Mouse (Mus musculus): Measurements from ENCODE around the gene Usp6nl. TPM values are rescaled to one million over a fixed set of nuclear protein-coding genes. Genes with fewer than 3 reads are reported as not detected.
A peak's percentile ranks its signal among the peaks of the same experiment; 100 is the strongest.

Gene Usp6nl
- total RNA-seq, 1 experiment, result 9.1 TPM

DNA sequence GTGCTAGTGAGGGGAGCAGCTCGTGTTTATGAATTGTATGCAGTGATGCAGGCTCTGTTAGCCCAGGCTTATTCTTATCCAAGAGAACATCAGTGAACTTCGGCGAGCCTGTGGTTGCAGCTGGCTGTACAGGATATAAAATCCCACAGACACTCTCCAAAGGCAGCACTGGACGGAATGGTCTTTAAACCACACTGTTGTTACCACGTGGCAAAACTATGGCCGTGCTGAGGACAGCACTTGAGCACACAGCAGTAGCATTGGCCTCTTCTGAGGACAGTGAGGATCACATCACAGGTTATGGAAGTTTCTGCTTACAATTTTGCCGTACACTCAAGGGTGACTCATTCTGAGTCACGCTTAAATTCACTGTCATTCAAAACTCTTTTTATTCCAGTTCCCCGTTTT, 44.1 kb downstream of the Usp6nl start:
- Histone ChIP-seq H3K9ac (ENCODE audit: insufficient read depth, low read depth, low read length, poor library complexity, severe bottlenecking) (no peak overlapping the region), H3K9me3 (ENCODE audit: control insufficient read depth, insufficient read depth, low read depth, low read length) (no peaks in the 10 kb centered on the region), H3K36me3 (ENCODE audit: control insufficient read depth, insufficient read depth, low read length, poor library complexity, severe bottlenecking) (no peaks in the 10 kb centered on the region), H3K4me3 (ENCODE audit: insufficient read depth in 1 of 2, low read depth in 1 of 2, low read length in 2 of 2, poor library complexity in 1 of 2, severe bottlenecking in 1 of 2) (no peak overlapping the region), H3K4me1 (ENCODE audit: control insufficient read depth in 2 of 2, insufficient read depth in 2 of 2, low read length in 2 of 2, poor library complexity in 1 of 2) (peaks cover 0 to 5% of the 10 kb centered on the region in 2 experiments; a peak in 1 of 4 replicates), H3K27ac (ENCODE audit: insufficient read depth, low read depth, low read length, poor library complexity, severe bottlenecking) (no peak overlapping the region; the same call in 1 of the 2 replicates)
- in situ Hi-C loops (cut with MboI; ENCODE audit: low sequenced_read_pairs in 2 of 2, unreplicated experiment in 2 of 2), result no loop called here
- DNase-seq (ENCODE audit: low read depth, low spot score), result no peak
- TF ChIP-seq HCFC1 (IDR thresholded peaks at IDR 0.05; ENCODE audit: borderline replicate concordance, insufficient read depth, low read length) (no peak), CHD2 (IDR thresholded peaks at IDR 0.05; ENCODE audit: low read depth, low read length) (no peak), ZNF384 (IDR thresholded peaks at IDR 0.05; ENCODE audit: low read depth, low read length) (no peak), MAFK (IDR thresholded peaks at IDR 0.05; ENCODE audit: insufficient read depth, low read depth, low read length) (no peak), ZC3H11A (IDR thresholded peaks at IDR 0.05; ENCODE audit: borderline replicate concordance, low read depth, low read length) (no peak)

DNA sequence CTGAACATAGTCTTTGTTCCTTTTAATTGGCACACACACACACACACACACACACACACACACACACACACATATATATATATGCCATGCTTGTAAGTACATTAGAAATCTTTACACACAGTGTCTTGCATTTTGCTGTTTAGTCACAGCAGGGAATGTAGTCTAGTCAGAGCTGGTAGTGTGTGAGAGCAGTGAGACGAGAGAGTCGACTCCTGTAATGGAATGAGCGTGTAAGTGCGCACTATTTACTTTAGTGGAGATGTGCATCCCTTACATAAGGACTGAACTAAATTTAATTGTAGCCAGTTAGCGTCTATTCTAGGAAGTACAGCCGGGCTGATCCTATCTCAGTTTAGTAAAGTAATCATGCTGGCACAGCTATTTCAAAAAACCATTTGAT, 44.5 kb downstream of the Usp6nl start:
- TF ChIP-seq CHD2 (IDR thresholded peaks at IDR 0.05; ENCODE audit: low read depth, low read length) (no peak), MAFK (IDR thresholded peaks at IDR 0.05; ENCODE audit: insufficient read depth, low read depth, low read length) (no peak), ZNF384 (IDR thresholded peaks at IDR 0.05; ENCODE audit: low read depth, low read length) (no peak), ZC3H11A (IDR thresholded peaks at IDR 0.05; ENCODE audit: borderline replicate concordance, low read depth, low read length) (no peak)
- H3K9me3 ChIP-seq (ENCODE audit: control insufficient read depth, insufficient read depth, low read depth, low read length), result no peaks in the 10 kb centered on the region
- no peak for DNase-seq (ENCODE audit: low read depth, low spot score)
- H3K4me1 ChIP-seq (ENCODE audit: control insufficient read depth in 2 of 2, insufficient read depth in 2 of 2, low read length in 2 of 2, poor library complexity in 1 of 2), result peaks cover 0 to 5% of the 10 kb centered on the region in 2 experiments; a peak in 1 of 4 replicates
- H3K36me3 ChIP-seq (ENCODE audit: control insufficient read depth, insufficient read depth, low read length, poor library complexity, severe bottlenecking), result no peaks in the 10 kb centered on the region
- in situ Hi-C loops (cut with MboI; ENCODE audit: low sequenced_read_pairs in 2 of 2, unreplicated experiment in 2 of 2), result no loop called here
- H3K27ac ChIP-seq (ENCODE audit: insufficient read depth, low read depth, low read length, poor library complexity, severe bottlenecking), result no peak overlapping the region
- H3K4me3 ChIP-seq (ENCODE audit: insufficient read depth in 1 of 2, low read depth in 1 of 2, low read length in 2 of 2, poor library complexity in 1 of 2, severe bottlenecking in 1 of 2), result no peak overlapping the region
- no peak overlapping the region for H3K9ac ChIP-seq (ENCODE audit: insufficient read depth, low read depth, low read length, poor library complexity, severe bottlenecking)

DNA sequence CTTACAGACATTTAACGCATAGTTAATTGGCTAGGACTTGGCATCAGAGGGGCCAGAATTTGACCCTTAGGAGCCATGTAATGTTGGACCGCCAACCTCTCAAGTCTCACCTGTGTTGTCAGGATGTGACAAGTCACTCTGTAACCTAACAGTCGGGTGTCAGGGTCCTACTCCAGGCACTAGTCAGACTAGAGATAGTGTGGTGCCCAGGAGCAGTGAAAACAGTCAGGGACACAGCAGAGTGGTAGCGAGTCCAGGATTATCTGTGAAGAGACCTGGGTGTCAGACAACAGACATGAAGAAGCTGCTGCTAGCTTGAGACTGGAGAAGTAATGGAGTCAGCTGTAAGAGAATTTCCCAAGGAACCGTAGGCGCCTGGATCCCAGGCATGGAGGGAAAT, 45.0 kb downstream of the Usp6nl start:
- Histone ChIP-seq H3K36me3 (ENCODE audit: control insufficient read depth, insufficient read depth, low read length, poor library complexity, severe bottlenecking) (no peaks in the 10 kb centered on the region), H3K9me3 (ENCODE audit: control insufficient read depth, insufficient read depth, low read depth, low read length) (no peaks in the 10 kb centered on the region), H3K4me3 (ENCODE audit: insufficient read depth in 1 of 2, low read depth in 1 of 2, low read length in 2 of 2, poor library complexity in 1 of 2, severe bottlenecking in 1 of 2) (no peak overlapping the region), H3K27ac (ENCODE audit: insufficient read depth, low read depth, low read length, poor library complexity, severe bottlenecking) (no peak overlapping the region), H3K9ac (ENCODE audit: insufficient read depth, low read depth, low read length, poor library complexity, severe bottlenecking) (no peak overlapping the region), H3K4me1 (ENCODE audit: control insufficient read depth in 2 of 2, insufficient read depth in 2 of 2, low read length in 2 of 2, poor library complexity in 1 of 2) (peaks cover 0 to 5% of the 10 kb centered on the region in 2 experiments; a peak in 1 of 4 replicates)
- in situ Hi-C loops (cut with MboI; ENCODE audit: low sequenced_read_pairs in 2 of 2, unreplicated experiment in 2 of 2), result no loop called here
- TF ChIP-seq HCFC1 (IDR thresholded peaks at IDR 0.05; ENCODE audit: borderline replicate concordance, insufficient read depth, low read length), result no peak
- no peak for TF ChIP-seq ZNF384 (IDR thresholded peaks at IDR 0.05; ENCODE audit: low read depth, low read length)
- TF ChIP-seq MAFK (IDR thresholded peaks at IDR 0.05; ENCODE audit: insufficient read depth, low read depth, low read length), result no peak
- TF ChIP-seq ZC3H11A (IDR thresholded peaks at IDR 0.05; ENCODE audit: borderline replicate concordance, low read depth, low read length), result no peak
- no peak for TF ChIP-seq CHD2 (IDR thresholded peaks at IDR 0.05; ENCODE audit: low read depth, low read length)
- no peak for DNase-seq (ENCODE audit: low read depth, low spot score)

DNA sequence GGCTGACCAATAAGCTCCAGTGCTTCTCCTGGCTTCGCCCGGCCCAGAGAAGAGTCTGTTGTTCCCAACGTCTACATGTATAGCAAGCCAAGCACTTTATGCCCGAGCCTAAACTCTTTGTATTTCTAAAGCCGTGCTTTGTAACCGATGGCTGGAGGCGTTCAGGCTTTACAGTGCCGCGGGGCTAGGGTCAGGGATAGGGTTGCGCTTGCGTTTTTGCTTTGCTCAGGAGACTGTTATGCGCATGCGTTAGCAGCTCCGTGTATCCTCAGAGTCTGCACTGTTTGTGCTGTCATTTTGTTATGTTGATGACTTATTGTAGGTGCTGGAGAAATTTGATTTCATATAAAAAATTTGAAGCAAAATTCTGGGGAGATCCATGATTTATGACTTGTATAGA, 51.7 kb downstream of the Usp6nl start:
- in situ Hi-C loops (cut with MboI; ENCODE audit: low sequenced_read_pairs in 2 of 2, unreplicated experiment in 2 of 2), result no loop called here
- peak; percentile 29 for DNase-seq (ENCODE audit: low read depth, low spot score)
- peaks cover 2 to 9% of the 10 kb centered on the region in 2 experiments; a peak in 1 of 4 replicates for H3K4me1 ChIP-seq (ENCODE audit: control insufficient read depth in 2 of 2, insufficient read depth in 2 of 2, low read length in 2 of 2, poor library complexity in 1 of 2)
- H3K36me3 ChIP-seq (ENCODE audit: control insufficient read depth, insufficient read depth, low read length, poor library complexity, severe bottlenecking), result no peaks in the 10 kb centered on the region
- no peak overlapping the region for H3K9ac ChIP-seq (ENCODE audit: insufficient read depth, low read depth, low read length, poor library complexity, severe bottlenecking)
- H3K4me3 ChIP-seq (ENCODE audit: insufficient read depth in 1 of 2, low read depth in 1 of 2, low read length in 2 of 2, poor library complexity in 1 of 2, severe bottlenecking in 1 of 2), result no peak overlapping the region
- no peaks in the 10 kb centered on the region for H3K9me3 ChIP-seq (ENCODE audit: control insufficient read depth, insufficient read depth, low read depth, low read length)
- no peak for TF ChIP-seq CHD2 (IDR thresholded peaks at IDR 0.05; ENCODE audit: low read depth, low read length)
- no peak for TF ChIP-seq ZNF384 (IDR thresholded peaks at IDR 0.05; ENCODE audit: low read depth, low read length)
- no peak for TF ChIP-seq HCFC1 (IDR thresholded peaks at IDR 0.05; ENCODE audit: borderline replicate concordance, insufficient read depth, low read length)
- no peak overlapping the region for H3K27ac ChIP-seq (ENCODE audit: insufficient read depth, low read depth, low read length, poor library complexity, severe bottlenecking)

DNA sequence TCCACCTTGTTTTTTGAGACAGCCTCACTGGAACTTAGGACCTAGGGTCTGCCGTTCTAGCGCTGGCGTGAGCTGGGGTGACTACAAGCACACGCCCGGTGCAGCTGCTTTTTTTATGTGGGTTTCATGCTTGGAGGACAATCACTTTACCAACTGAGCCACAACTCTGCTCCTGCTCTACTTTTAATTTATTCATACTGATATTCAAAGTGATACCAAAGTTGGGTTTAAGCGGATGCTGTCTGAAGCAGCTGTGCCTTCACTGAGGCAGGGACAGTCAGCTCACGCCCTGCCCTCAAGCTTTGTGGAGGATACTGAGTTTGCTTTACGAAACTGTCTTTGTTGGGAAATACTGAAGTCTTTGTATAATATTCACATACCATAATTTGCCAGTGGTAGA, 53.6 kb downstream of the Usp6nl start:
- H3K27ac ChIP-seq (ENCODE audit: insufficient read depth, low read depth, low read length, poor library complexity, severe bottlenecking), result no peak overlapping the region
- no peak for TF ChIP-seq ZNF384 (IDR thresholded peaks at IDR 0.05; ENCODE audit: low read depth, low read length)
- no peak for TF ChIP-seq CHD2 (IDR thresholded peaks at IDR 0.05; ENCODE audit: low read depth, low read length)
- no peak for TF ChIP-seq HCFC1 (IDR thresholded peaks at IDR 0.05; ENCODE audit: borderline replicate concordance, insufficient read depth, low read length)
- TF ChIP-seq MAFK (IDR thresholded peaks at IDR 0.05; ENCODE audit: insufficient read depth, low read depth, low read length), result no peak
- TF ChIP-seq ZC3H11A (IDR thresholded peaks at IDR 0.05; ENCODE audit: borderline replicate concordance, low read depth, low read length), result no peak
- H3K4me3 ChIP-seq (ENCODE audit: insufficient read depth in 1 of 2, low read depth in 1 of 2, low read length in 2 of 2, poor library complexity in 1 of 2, severe bottlenecking in 1 of 2), result no peak overlapping the region
- no peak for DNase-seq (ENCODE audit: low read depth, low spot score)
- in situ Hi-C loops (cut with MboI; ENCODE audit: low sequenced_read_pairs in 2 of 2, unreplicated experiment in 2 of 2), result no loop called here
- H3K4me1 ChIP-seq (ENCODE audit: control insufficient read depth in 2 of 2, insufficient read depth in 2 of 2, low read length in 2 of 2, poor library complexity in 1 of 2), result peaks cover 2 to 13% of the 10 kb centered on the region in 2 experiments; a peak in 1 of 4 replicates
- H3K9me3 ChIP-seq (ENCODE audit: control insufficient read depth, insufficient read depth, low read depth, low read length), result no peaks in the 10 kb centered on the region
- no peak overlapping the region for H3K9ac ChIP-seq (ENCODE audit: insufficient read depth, low read depth, low read length, poor library complexity, severe bottlenecking)
- no peaks in the 10 kb centered on the region for H3K36me3 ChIP-seq (ENCODE audit: control insufficient read depth, insufficient read depth, low read length, poor library complexity, severe bottlenecking)
